Mouse (Mus musculus) testis, postnatal 14 days (tissue): ENCODE data around the gene Lcn4.
"Not testable (repeated sequence)": the region's sequence is repeated elsewhere in the genome, so short reads cannot be mapped to it uniquely, and the experiment has no call there.

Experiments used
- DNase-seq: peaks from one replicate; pipeline ENCODE4 v3.0.0; 2021; ENCODE audit warnings: low spot score

Gene Lcn4

GRCm38 (mm10) chr2:26671182-26671581, at the start of gene Lcn4:
TSS of gene Lcn4 (minus strand) at chr2:26671282.
- no peak for DNase-seq

DNA sequence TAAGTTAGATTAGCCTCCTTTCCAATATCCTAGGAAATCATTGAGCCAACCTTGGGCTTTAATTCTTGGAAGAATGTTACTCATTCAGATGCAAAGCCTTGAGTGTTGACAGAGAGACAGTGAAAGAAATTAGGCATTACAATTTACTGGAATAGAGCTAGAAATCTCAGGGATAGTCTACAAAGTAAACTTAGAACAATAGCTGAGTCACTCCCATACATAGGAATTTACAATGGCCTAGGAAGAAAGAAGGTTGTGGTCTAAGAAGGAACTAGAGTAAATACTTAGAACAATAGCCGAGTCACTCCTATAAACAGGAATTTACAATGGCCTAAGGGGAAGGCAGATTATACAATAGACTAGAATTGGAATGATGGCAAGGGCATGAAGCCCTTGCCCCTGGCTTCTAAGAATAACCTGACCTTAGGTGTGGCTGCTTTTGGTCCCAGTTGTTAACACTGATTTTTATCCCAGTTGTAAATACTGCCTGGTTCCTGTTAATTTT, 15.1 kb upstream of the Lcn4 start:
- DNase-seq, result no peak

GRCm38 (mm10) chr2:26668746-26669145, 2.3 kb downstream of the Lcn4 start:
- DNase-seq, result no peak

GRCm38 (mm10) chr2:26663551-26663950, 7.5 kb downstream of the Lcn4 start:
- DNase-seq, result not testable (repeated sequence)

GRCm38 (mm10) chr2:26663112-26663511, 8.0 kb downstream of the Lcn4 start:
- no peak for DNase-seq

DNA sequence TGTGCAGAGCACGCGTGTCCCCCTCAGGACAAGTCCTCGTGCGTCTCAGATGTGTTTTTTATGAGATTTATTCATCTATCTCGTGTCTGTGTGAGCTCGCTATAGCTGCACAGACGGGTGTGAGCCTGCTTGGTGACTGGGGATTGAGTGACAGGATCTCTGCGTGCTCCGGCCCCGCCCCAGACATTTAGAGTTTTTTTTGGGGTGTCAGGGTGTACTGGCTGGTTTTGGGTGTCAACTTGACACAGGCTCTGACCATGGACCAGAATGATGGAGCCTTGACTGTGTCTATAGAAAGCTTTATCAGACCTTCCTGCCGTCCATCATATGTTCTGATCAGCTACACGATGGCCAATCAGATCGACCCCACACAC, 8.6 kb downstream of the Lcn4 start:
- no peak for DNase-seq

GRCm38 (mm10) chr2:26661768-26662508, 9.1 kb downstream of the Lcn4 start:
- DNase-seq, result no peak

DNA sequence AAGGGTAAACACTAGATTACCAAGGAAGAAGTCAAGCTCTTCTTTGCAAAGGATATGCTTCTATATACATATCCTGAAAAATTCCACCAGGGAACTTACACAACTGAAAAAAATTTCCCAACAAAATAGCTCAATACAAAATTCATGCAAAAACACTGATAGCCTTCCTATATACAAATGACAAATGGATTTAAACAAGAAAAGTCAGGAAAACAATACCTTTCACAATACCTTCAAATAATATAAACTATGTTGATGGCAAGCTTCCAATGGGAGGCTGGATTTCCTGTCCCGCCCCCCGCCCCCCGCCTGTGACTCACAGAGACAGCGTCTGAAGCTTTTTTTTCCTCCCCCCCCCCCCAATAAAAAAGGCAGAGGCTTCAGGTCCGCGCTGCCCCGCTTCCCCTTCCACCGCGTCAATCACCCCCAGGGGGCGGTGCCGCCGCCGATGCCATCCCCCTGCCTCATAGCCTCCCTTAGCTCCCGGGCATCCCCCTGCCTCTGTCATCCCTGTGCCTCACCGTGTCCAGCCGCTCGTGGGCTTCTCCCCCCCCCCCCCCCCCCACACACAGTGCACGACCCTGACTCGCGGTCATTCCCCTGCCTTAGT, 9.8 kb downstream of the Lcn4 start:
- no peak for DNase-seq

DNA sequence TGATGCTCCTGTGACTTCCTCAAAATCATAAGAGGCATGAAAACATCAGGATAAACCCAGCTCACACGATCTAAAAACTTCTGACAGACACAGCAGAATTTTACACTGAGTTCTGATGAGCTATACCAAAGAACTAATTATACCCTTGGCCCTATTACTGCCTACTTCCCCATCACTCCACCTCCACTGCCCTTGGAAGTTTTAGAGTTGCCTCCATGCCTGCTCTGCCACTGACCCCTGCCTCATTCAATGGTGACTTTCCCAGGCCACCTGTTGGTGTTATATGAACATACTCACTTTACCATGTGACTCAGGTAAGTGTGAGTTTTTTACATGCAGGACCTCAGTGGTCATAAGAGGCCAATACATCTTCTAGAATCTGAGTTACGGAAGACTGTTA, 13.7 kb downstream of the Lcn4 start:
- DNase-seq, result no peak

DNA sequence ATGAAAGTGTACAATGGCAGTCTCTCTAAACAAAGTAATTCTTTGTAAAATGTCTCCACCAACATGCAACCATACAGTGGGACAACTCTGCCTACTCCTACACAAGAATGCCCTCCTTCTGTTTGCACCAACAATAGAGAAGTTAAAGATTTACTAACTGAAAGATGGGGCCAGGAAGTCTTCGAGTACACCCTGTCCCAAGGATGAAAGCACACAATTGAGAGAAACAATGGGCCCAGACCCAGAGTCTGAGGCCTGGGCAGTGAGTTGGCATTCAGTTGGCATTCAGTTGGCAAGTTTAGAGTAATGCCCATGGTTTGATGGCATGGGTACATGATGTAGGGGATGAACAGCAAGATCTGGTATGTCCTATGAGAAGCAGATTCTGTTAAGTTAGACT, 16.4 kb downstream of the Lcn4 start:
- no peak for DNase-seq

- peak; percentile 64 for DNase-seq
These were observed 24.3 kb downstream of the Lcn4 start for GRCm38 (mm10) chr2:26646643-26647293.

- DNase-seq, result no peak
These were observed 27.1 kb downstream of the Lcn4 start for GRCm38 (mm10) chr2:26643942-26644341.

DNA sequence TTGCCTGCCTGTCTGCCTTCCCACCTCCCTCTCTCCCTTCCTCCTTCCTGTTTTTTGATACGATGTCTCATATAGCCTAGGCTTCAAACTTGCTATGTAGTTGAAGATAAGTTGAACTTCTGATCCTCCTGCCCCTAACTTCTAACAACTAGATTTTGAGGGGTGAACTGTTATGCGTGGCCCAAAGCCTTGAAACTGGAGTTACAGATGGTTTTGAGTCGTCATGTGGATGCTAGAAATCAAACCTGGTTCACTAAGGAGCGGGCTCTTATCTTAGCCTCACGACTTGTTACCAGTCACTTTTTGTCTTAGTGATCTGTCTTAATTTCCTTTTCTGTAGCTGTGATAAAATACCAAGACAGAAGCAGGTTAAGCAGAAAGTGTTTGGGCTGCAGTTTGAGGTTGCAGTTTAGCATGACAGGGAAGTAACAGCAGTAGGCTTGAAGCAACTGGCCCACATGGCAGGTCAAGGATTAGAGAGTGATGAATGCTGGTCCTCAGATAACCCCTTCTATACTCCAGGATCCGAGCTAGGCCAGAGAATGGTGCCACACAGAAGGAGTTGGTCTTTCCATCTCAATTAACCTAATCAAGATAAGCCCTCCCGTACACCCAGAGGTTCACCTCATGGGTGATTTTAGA, 30.0 kb downstream of the Lcn4 start:
- no peak for DNase-seq

DNA sequence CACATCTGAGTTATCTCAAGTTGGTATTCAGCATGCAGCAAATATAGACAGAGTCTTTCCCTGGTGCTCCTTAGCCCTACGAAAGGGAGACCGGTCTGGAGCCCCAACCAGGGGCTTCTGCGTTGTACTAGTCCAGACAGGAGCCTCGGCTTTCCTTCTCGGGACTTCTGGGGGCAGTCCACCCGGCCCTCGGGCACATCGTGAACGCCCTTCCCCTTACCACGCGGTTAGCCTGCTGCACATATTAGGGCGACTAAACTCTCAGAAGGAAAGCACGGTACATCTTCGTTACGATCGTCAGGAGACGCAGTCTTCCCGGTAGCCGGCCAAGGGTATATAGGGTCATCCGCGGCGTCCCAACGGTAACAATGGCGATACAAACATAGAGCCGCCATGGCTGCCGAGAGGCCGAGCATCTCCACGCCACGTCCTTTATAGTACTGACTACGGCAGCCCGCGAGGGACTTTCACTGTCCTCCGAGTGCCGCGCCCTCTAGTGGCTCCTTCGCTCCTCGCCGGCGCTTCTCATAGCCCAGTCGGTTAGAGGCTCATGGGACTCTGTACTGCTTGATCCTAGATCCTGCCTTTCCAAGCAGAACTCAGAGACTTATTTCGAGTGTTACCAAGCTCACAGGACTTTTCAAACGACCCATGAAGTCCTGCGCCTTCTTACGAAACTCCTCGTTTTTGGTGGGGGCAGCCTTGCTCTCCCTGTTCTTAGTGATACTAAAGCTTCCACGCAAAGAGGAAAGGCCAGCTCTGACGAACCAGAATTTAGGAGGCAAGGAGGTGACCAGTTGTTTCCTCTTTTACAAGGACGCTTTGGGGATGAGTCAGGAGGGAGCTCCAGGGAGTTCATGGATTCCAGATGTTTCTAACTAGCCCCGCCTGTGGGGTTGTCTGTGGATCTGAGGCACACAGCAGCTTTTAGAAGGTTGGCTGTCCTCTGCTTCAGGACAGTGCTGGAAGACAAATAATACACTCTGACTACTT, 30.9 kb downstream of the Lcn4 start:
- peak; percentile 94 for DNase-seq

GRCm38 (mm10) chr2:26639083-26639482, 32.0 kb downstream of the Lcn4 start:
- DNase-seq, result no peak

DNA sequence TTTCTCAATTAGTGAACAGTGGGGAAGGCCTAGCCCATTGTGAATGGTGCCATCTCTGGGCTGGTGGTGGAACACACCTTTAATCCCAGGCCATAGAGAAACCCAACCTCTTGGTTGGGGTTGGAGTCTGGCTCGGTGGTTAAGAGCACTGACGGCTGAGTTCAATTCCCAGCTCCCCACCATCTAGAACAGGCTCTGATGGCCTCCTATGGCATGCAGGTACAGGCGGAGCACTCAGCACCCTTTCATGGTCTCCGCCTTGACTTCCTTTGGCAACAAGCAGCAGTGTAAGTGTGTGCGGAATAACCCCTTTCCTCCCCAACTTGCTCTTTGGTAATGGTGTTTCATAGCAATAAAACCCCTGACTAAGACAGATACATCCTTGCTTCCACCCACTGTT, 32.5 kb downstream of the Lcn4 start:
- no peak for DNase-seq

DNA sequence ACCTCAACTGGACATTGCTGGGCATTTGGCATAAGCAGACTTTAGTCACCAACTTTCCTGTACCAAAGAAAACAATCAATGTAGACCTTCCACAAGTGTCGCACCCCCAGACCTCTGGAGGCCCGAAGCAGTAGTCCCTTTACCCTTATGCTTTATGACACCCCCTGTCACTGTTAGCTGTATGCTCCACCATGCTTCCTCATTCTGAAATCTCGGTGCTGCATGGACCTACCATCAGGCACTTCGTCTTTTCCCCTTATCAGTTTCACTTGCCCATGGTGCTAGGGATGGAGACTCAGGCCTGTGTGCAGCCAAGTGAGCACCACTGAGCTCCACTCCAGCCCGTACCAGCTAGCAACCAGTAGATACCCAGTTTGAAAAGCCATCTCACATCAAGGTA, 33.0 kb downstream of the Lcn4 start:
- DNase-seq, result no peak

DNA sequence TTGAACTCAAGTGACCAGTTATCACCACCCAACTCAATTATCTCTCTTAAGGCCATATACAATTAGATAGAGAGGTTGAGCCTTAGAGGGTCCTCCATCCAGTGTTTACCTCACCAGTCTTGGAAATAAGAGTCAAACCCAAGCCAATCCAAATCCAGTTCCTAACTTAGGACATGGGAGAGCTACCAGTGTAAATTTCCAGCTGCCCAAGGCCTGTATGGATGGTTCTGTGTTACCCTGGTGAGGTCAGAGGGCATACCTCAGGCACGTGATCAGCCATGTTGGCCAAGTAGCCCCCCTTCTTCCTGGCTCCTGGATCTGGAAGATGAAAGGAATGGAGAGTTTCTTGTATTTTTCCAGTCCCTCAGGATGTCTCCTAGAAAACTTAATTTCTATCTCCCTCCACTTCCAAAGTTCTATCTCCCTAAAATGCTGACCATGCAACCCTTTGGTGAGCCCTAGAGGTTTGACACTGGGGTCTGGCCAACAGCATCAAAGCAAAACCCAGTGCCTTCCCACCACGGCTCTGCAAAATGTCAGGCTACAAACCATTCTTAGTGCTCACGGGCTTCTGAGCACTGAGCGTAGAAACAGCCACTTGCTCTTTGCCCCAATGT, 33.7 kb downstream of the Lcn4 start:
- DNase-seq, result no peak

DNA sequence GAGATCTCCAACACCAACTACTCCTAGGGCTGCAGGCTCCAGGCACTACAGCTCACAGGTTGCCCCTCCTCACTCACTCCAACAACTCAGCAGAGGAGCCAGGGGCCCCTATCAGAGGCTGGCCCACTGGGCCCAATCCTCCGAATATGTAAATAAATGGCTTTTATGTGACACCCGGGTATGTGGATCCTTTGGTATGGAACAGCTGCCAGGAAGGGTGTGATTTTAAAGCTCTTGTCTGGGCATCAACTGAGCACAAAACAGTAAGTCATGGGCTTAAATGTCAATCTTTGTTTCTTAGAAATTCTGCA, 34.8 kb downstream of the Lcn4 start:
- no peak for DNase-seq

GRCm38 (mm10) chr2:26635489-26636324, 35.4 kb downstream of the Lcn4 start:
- DNase-seq, result no peak
